Mouse (Mus musculus): ENCODE results near the gene Nemp2. TPM values are rescaled to one million over a fixed set of nuclear protein-coding genes. Genes with fewer than 3 reads are reported as not detected.

Nemp2 gene
- polyA plus RNA-seq, 1 experiment from 2014 or later: 6.8 TPM

Other genes with a start within 250 kb of the Nemp2 start
- gene Nab1, start 130.0 kb upstream of the Nemp2 start, polyA plus RNA-seq (2015; fragmentation: Nextera tagmentation; extraction: Ambion mirVana): 14.6 and 16.3 TPM in 2 replicates
- 3.1 and 4.4 TPM in 2 replicates for gene Mfsd6, start 96.8 kb downstream of the Nemp2 start, polyA plus RNA-seq (2015; fragmentation: Nextera tagmentation; extraction: Ambion mirVana)
- gene Inpp1, start 187.0 kb downstream of the Nemp2 start, polyA plus RNA-seq (2015; fragmentation: Nextera tagmentation; extraction: Ambion mirVana): 11.6 and 16.8 TPM in 2 replicates
- gene Hibch, start 214.2 kb downstream of the Nemp2 start, polyA plus RNA-seq (2015; fragmentation: Nextera tagmentation; extraction: Ambion mirVana): 20.8 and 25.1 TPM in 2 replicates